Mouse (Mus musculus) E14TG2a.4 (cell line): ENCODE measurements around the gene Mndal.
"Not testable (repeated sequence)": the region's sequence is repeated elsewhere in the genome, so short reads cannot be mapped to it uniquely, and the experiment has no call there.

Experiments used
- CTCF ChIP-seq: conservative IDR thresholded peaks from 2 replicates; pipeline ENCODE4 v1.5.1; 2014; ENCODE audit warnings: low read length
- NANOG ChIP-seq: IDR thresholded peaks from 2 replicates; pipeline ENCODE4 v1.6.1; 2014; ENCODE audit warnings: borderline replicate concordance, low read length, mixed read lengths
- POU5F1 ChIP-seq: IDR thresholded peaks from 2 replicates; pipeline ENCODE4 v1.6.1; 2014; ENCODE audit warnings: low read length, borderline replicate concordance

GRCm38 (mm10) chr1:173868586-173868985, 73.7 kb downstream of the Mndal start:
- TF ChIP-seq NANOG, CTCF, POU5F1: not testable (repeated sequence)
